Mouse (Mus musculus) erythroblast, adult 5-6 weeks (primary cell): ENCODE data around the gene Armh1. TPM values are rescaled to one million over a fixed set of nuclear protein-coding genes. Genes with fewer than 3 reads are reported as not detected.
A peak's percentile ranks its signal among the peaks of the same experiment; 100 is the strongest.

Source experiments
- ATAC-seq: replicated peaks from 2 replicates; pipeline ENCODE4 v1.8.0; 2016; ENCODE audit warnings: moderate number of reproducible peaks, mild to moderate bottlenecking, moderate TSS enrichment, inconsistent platforms; ENCODE audit not compliant: poor library complexity, low FRiP score, severe bottlenecking
- total RNA-seq, 2 experiments: library from RNA; stranded (forward) in 1 of 2; stranded (reverse) in 1 of 2; fragments of 150-400 nt in 1 of 2; fragments of 200-764, 138-1000 nt in 1 of 2; gene quantifications; 2 replicates each; pipeline versions ENCODE4 v1.2.3 to v1.2.4; 2015 to 2017; ENCODE audit warnings: low replicate concordance in 2 of 2

The Armh1 gene
- total RNA-seq, 2 experiments from 2014 or later = not detected

- peak; percentile 97 for ATAC-seq
Observed at GRCm38 (mm10) chr4:117181863-117182758, 69.8 kb downstream of the Armh1 start, which contains the start of gene Kif2c. Gene Kif2c, minus strand, starts transcription at chr4:117182639.

DNA sequence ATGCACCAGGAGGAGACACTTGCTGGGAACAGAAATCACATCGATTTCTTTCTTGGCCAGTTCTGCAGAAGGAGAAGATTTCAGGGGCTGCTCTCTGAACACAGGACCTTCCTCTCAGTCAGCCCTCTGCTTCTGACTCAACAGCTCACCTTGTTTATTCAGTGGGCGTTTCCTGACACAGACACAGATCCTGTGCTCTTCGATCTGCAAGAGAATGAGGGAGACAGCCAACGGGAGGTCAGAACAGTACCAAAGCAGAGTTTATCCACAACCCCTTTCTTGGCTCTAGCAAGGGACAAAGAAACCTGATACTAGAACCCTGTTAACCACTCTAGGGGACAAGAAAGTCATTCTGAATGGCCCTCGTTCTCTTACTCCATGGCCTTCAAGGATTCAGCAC, 82.0 kb downstream of the Armh1 start:
- no peak for ATAC-seq

Other genes with a start within 250 kb of the Armh1 start
- gene Eif2b3, start 232.7 kb downstream of the Armh1 start, total RNA-seq (2015; ENCODE audit: low replicate concordance) = 11.9 and 20.1 TPM in 2 replicates
- gene Eif2b3, start 232.7 kb downstream of the Armh1 start, total RNA-seq (2017; ENCODE audit: low replicate concordance) = 7.2 and 10.0 TPM in 2 replicates
- 0.19 and 0.21 TPM in 2 replicates for gene Ptch2, start 156.1 kb downstream of the Armh1 start, total RNA-seq (2015; ENCODE audit: low replicate concordance)
- gene Ptch2, start 156.1 kb downstream of the Armh1 start, total RNA-seq (2017; ENCODE audit: low replicate concordance) = 0.09 TPM in 1 of 2 replicates, not detected in the other
- 1.0 and 3.1 TPM in 2 replicates for gene Btbd19, start 126.4 kb downstream of the Armh1 start, total RNA-seq (2015; ENCODE audit: low replicate concordance)
- 0.68 and 1.3 TPM in 2 replicates for gene Btbd19, start 126.4 kb downstream of the Armh1 start, total RNA-seq (2017; ENCODE audit: low replicate concordance)
- gene Tctex1d4, start 125.3 kb downstream of the Armh1 start, total RNA-seq (2015; ENCODE audit: low replicate concordance) = not detected in 2 replicates
- not detected in 2 replicates for gene Tctex1d4, start 125.3 kb downstream of the Armh1 start, total RNA-seq (2017; ENCODE audit: low replicate concordance)
- gene Plk3, start 118.2 kb downstream of the Armh1 start, total RNA-seq (2015; ENCODE audit: low replicate concordance) = 0.42 TPM in 1 of 2 replicates, not detected in the other
- gene Plk3, start 118.2 kb downstream of the Armh1 start, total RNA-seq (2017; ENCODE audit: low replicate concordance) = 1.7 TPM in 1 of 2 replicates, not detected in the other
- gene Rps8, start 95.9 kb downstream of the Armh1 start, total RNA-seq (2015; ENCODE audit: low replicate concordance) = 981 and 1,137 TPM in 2 replicates
- 281 and 366 TPM in 2 replicates for gene Rps8, start 95.9 kb downstream of the Armh1 start, total RNA-seq (2017; ENCODE audit: low replicate concordance)
- 11.5 and 16.7 TPM in 2 replicates for gene Kif2c, start 69.5 kb downstream of the Armh1 start, total RNA-seq (2015; ENCODE audit: low replicate concordance)
- 13.2 and 14.5 TPM in 2 replicates for gene Kif2c, start 69.5 kb downstream of the Armh1 start, total RNA-seq (2017; ENCODE audit: low replicate concordance)
- gene Tmem53, start 174 bp downstream of the Armh1 start, total RNA-seq (2015; ENCODE audit: low replicate concordance) = 1.9 and 4.0 TPM in 2 replicates
- 1.9 TPM in 1 of 2 replicates, not detected in the other for gene Tmem53, start 174 bp downstream of the Armh1 start, total RNA-seq (2017; ENCODE audit: low replicate concordance)
- 6.3 and 19.0 TPM in 2 replicates for gene Rnf220, start 244.9 kb upstream of the Armh1 start, total RNA-seq (2015; ENCODE audit: low replicate concordance)
- 19.5 and 22.1 TPM in 2 replicates for gene Rnf220, start 244.9 kb upstream of the Armh1 start, total RNA-seq (2017; ENCODE audit: low replicate concordance)